Mouse (Mus musculus) lung, adult 2 months (tissue): Measurements from ENCODE around the gene Arpc5.

Experiments
- CTCF ChIP-seq: fragments of 200-500 bp; IDR thresholded peaks from 2 replicates; pipeline ENCODE4 v1.5.1; 2011; ENCODE audit warnings: mild to moderate bottlenecking, low read length, control low read depth; ENCODE audit not compliant: insufficient read depth
- POLR2A ChIP-seq: fragments of 200-500 bp; IDR thresholded peaks from 2 replicates; pipeline ENCODE4 v1.6.1; 2011; ENCODE audit warnings: low read depth, mild to moderate bottlenecking, control low read depth, low read length, borderline replicate concordance; ENCODE audit errors: extremely low read depth

DNA sequence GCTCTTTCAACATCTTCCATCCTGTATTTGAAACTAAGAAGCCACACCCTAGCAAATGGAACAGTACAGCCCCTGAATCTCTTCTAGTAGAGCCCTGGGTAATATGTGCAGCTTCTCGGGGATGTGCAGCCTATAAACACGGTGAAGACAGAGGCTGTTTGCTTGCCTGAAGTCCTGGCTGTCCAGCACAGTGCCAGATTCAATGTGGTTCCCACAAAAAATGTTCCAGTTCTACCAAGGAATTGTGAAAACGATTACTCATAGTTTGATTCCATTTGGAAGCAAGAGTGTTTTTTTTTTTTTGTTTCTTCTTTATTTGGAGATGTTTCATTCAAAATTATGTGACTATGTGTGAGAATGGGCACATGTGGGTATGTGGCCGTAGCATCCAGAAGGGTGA lies 55.4 kb downstream of the Arpc5 start:
- TF ChIP-seq CTCF (no peak), POLR2A (no peak)
